Mouse (Mus musculus) frontal cortex, postnatal 10 days (tissue): ENCODE measurements at regions not wholly inside any gene's neighbourhood (a gene's known extent, or its start where the extent isn't known, plus 50 kb on each side); places are given as distances from the start of the nearest gene placed in this dataset.

Experiments
- DNase-seq, 2 experiments: peaks; one replicate each; pipeline ENCODE4 v3.0.0; 2022; ENCODE audit warnings: low spot score in 2 of 2, mixed read lengths in 1 of 2

GRCm38 (mm10) chr16:39102151-39102550, 209.7 kb downstream of the Igsf11 start:
- DNase-seq: no peak

DNA sequence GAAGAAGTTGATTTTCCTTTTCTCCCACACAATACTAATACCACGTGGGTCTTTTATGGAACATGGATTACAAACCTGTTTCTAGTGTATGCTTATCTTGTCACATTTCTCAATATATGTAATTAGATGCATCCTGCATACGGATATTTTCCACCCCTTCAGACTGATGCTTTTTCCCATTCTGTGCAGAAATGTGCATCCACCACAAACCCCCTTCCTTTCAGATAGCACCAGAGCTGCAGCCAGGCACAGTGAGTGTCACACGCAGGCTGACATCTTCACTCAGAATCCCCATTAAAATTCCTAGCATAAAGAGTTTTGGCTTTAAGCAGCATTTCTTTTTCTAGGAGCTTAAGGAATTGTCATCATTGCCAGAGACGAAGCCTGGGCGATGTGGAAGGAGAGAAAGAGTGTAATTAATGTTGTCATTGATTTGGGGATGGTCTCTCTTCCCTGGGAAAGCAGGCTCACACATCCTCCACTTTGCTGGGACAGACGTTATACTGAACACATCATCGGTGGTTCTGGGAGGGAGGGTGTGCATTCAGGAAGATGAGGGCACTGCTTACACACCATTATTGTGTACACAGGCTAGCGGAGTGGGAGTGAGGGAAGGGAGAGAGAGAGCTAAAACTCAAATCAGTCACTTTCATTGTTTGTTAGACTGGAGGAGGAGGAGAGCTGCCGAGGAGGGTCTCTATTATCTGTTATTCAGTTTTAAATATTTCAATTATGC, 211.1 kb downstream of the Igsf11 start:
- no peak for DNase-seq

- peak; percentile 26 to 59 for DNase-seq
These were observed 217.0 kb downstream of the Igsf11 start for GRCm38 (mm10) chr16:39109383-39110033.

- DNase-seq: no peak
These were observed 217.6 kb downstream of the Igsf11 start for GRCm38 (mm10) chr16:39110089-39110488.

- no peak for DNase-seq
These were observed 225.6 kb downstream of the Igsf11 start for GRCm38 (mm10) chr16:39118059-39118458.

GRCm38 (mm10) chr16:39119811-39120210, 227.3 kb downstream of the Igsf11 start:
- no peak for DNase-seq

- DNase-seq: no peak
These were observed 231.0 kb downstream of the Igsf11 start for GRCm38 (mm10) chr16:39123445-39123952.

DNA sequence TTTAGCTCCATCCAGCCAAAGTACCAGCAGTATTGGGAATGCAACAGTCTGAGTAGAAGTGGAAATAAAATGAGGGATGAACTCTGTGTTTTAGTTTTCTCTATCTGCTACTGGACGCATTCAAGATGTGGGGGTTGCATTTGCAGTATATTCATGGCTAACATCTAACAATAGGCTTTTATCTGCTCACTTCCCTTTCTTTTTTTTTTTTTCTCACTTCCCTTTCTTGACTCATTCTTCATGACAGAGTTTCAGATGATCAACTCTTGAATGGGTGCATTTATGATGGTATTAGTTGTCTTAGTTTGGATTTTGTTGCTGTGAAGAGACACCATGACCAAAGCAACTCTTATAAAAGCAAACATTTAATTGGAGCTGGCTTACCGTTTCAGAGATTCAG, 240.0 kb downstream of the Igsf11 start:
- no peak for DNase-seq

GRCm38 (mm10) chr16:39135777-39136176, 243.3 kb downstream of the Igsf11 start:
- DNase-seq: no peak

DNA sequence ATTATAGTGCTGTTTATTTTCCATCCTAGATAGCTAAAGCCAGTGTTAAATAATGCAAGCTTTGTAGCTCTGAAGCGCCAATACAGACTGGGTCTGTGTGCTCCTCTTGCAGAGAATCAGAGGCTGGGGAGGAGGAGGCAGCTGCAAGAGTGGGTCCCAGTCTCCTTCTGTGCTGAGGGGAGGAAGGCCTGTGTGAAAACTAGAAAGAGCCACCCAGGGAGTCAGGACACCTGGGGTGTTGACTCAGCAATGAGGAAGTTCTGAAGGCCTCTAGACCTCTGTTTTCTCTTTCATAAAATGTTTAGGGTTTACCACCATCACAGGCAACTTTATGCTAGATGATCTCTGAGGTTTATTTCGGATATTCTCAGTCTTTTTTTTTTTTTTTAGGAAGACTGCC, 254.7 kb downstream of the Igsf11 start:
- peak in 1 of 2 experiments; percentile 11 for DNase-seq

DNA sequence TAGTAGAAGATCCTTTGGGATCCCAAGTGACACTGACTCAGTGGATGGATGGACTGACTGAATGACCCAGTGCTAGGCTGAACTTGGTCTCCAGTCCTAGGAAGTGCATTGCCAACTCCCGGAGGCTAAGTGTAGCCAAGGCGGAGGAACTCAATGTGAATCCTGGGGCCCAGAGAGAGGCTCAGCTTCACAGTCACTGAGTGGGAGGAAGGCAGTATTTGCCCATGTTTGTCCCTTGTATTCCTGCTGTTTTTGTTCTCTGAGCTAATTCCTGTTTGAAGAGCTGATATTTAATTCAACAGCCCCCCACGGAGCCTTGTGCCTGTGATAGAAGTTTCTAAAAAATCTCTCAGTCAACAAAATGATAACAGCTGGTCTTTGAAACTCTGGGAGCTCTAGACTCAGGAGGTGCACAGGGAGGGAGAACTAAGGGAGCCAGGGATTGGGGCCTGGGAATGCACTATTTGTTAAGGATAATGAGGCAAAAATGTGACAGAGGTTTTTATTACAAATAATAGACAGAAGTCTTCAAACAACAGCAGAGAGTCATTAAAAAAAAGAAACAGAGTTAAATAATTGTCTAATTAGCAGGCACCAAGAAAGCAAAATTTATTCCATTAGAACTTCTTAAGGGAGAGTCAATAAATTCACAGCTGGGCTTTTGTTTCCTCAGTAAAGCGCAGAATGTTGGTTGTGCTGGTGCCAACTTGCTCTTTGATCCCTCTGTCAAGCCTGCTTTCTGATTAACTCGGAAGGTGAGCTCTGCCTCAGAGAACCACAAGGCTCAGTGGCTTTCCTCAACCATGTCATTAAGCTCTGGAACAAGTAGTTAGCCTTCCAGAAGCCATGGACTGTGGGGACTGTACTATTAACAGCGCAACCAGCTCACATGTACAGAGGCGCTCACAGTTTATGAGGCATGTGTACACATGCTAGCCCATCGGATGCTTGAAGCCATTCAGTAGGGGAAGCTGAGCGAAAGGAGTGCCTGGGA, 259.2 kb downstream of the Igsf11 start:
- no peak for DNase-seq

DNA sequence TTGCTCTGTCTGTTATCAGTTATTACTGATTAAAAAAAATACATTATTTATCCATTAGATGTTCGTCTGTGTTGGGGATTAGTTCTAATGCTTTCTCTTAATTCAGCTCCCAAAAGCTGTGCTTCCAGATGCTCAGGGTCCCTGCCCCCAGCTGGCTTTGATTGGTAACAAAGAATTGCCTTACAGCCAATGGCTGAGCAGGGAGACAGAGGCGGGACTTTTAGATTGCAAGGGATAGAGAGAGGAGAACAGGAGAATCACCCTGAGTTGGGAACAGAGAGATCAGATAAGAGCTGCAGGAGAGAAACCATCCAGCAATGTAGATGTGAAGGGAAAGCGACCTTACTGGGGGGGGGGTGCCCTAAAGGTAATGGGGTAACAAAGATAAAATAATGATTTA, 266.4 kb downstream of the Igsf11 start:
- no peak for DNase-seq

GRCm38 (mm10) chr16:39159725-39160124, 267.3 kb downstream of the Igsf11 start:
- no peak for DNase-seq

GRCm38 (mm10) chr16:39162684-39163083, 270.2 kb downstream of the Igsf11 start:
- no peak for DNase-seq

DNA sequence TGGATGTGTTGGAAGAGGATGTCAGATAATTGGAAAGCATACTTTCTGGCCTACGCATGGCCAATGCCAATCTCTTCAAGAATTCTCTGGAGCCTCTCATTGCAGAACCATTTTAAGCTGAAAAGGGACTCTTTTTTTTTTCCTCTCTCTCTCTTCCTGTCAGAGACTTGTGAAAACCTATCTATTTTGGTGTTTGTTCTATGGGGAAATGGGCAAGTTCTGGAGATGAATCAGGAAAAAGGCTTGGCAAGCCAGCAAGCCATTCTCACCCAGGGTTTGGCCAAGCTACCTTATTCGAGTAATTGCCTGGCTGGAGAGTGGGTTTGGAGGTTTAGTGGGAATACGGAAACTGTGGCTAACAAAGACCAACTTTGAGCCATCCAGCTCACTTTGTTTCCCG, 299.4 kb downstream of the Igsf11 start:
- no peak for DNase-seq

- DNase-seq: no peak
These were observed 303.0 kb downstream of the Igsf11 start for GRCm38 (mm10) chr16:39195431-39195830.

GRCm38 (mm10) chr16:39196896-39197295, 304.4 kb downstream of the Igsf11 start:
- DNase-seq: no peak

- DNase-seq: peak in 1 of 2 experiments; percentile 15
These were observed 331.1 kb downstream of the Igsf11 start for GRCm38 (mm10) chr16:39223551-39223950.

- DNase-seq: no peak
These were observed 337.0 kb downstream of the Igsf11 start for GRCm38 (mm10) chr16:39229501-39229900.

- no peak for DNase-seq
These were observed 338.0 kb downstream of the Igsf11 start for GRCm38 (mm10) chr16:39230439-39230838.

GRCm38 (mm10) chr16:39234290-39234689, 341.8 kb downstream of the Igsf11 start:
- DNase-seq: no peak

DNA sequence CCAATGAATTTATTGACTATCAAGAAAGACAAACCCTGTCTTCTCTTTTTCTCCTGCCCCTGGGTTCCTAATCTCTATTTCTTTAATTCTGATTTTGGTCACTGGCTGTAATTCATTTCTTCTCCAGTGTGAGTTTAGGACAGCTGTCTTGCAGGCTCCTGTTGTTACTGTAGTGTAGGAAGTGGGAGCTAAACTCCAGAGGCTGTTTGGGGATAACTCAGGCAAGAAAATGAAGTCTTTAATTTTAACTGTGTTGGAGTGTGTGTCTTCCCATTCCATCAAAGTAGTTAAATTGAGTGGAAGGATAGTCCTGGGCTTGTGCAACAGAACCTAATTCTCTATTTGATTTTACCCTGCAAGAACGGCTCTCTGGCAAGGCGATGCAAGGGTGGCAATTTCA, 381.0 kb downstream of the Igsf11 start:
- DNase-seq: no peak
